Mouse (Mus musculus) myocyte (in vitro differentiated cells): Measurements from ENCODE around the gene Rex2.
"Not testable (repeated sequence)": the region's sequence is repeated elsewhere in the genome, so short reads cannot be mapped to it uniquely, and the experiment has no call there.

Experiments used
- E2F4 ChIP-seq: IDR thresholded peaks from one replicate; pipeline ENCODE4 v1.6.1; 2011; ENCODE audit warnings: mild to moderate bottlenecking, control low read depth, moderate library complexity; ENCODE audit not compliant: insufficient read depth
- MYOD1 ChIP-seq, 3 experiments: IDR thresholded peaks; one replicate each; pipeline ENCODE4 v1.6.1; 2011; ENCODE audit warnings: control low read depth in 2 of 3, low read depth in 2 of 3, mild to moderate bottlenecking in 2 of 3, moderate library complexity in 1 of 3; ENCODE audit not compliant: insufficient read length in 2 of 3, control insufficient read depth in 1 of 3
- MYOG ChIP-seq, 3 experiments: IDR thresholded peaks; one replicate each; pipeline ENCODE4 v1.6.1; 2011; ENCODE audit warnings: control low read depth in 2 of 3, low read depth in 2 of 3, mild to moderate bottlenecking in 2 of 3; ENCODE audit not compliant: insufficient read length in 2 of 3, control insufficient read depth in 1 of 3, insufficient read depth in 1 of 3
- POLR2A ChIP-seq: IDR thresholded peaks from one replicate; pipeline ENCODE4 v1.6.1; 2011; ENCODE audit warnings: low read depth, mild to moderate bottlenecking, control low read depth, moderate library complexity; ENCODE audit not compliant: insufficient read length
- POLR2AphosphoS2 ChIP-seq: IDR thresholded peaks from one replicate; pipeline ENCODE4 v1.6.1; 2011; ENCODE audit warnings: low read depth, control low read depth; ENCODE audit not compliant: insufficient read length
- SRF ChIP-seq: IDR thresholded peaks from one replicate; pipeline ENCODE4 v1.6.1; 2011; ENCODE audit warnings: low read depth; ENCODE audit not compliant: control insufficient read depth, insufficient read length
- USF1 ChIP-seq: IDR thresholded peaks from one replicate; pipeline ENCODE4 v1.6.1; 2011; ENCODE audit warnings: low read depth, mild to moderate bottlenecking, control low read depth, moderate library complexity

GRCm38 (mm10) chr4:147026374-147026773 is 4.7 kb downstream of the Rex2 start:
- TF ChIP-seq E2F4; POLR2A; SRF; USF1; MYOG (IDR thresholded peaks at IDR 0.05; ENCODE audit: control insufficient read depth in 1 of 3, insufficient read depth in 1 of 3, insufficient read length in 2 of 3, low read depth in 2 of 3); POLR2AphosphoS2; MYOD1 (IDR thresholded peaks at IDR 0.05; ENCODE audit: control insufficient read depth in 1 of 3, insufficient read length in 2 of 3, low read depth in 2 of 3): not testable (repeated sequence)
